Mouse (Mus musculus): ENCODE measurements around the gene Plxdc2. TPM values are rescaled to one million over a fixed set of nuclear protein-coding genes. Genes with fewer than 3 reads are reported as not detected.

Gene Plxdc2
- polyA plus RNA-seq, 1 experiment from 2014 or later, result 23.5 TPM

GRCm38 (mm10) chr2:16451666-16452009 is 95.5 kb downstream of the Plxdc2 start:
- no peak overlapping the region for H3K9ac ChIP-seq (ENCODE audit: low read depth, low read length)
- no peaks in the 10 kb centered on the region for H3K27me3 ChIP-seq (ENCODE audit: control insufficient read depth, insufficient read depth, low read depth, low read length)
- 83% methylated on average over 4 of the region's 4 CpGs for WGBS
- H3K4me1 ChIP-seq (ENCODE audit: control insufficient read depth, insufficient read depth, low read length), result 0 out of 2 replicates have a peak, but pooled peaks cover 4% of the 10 kb centered on the region
- no peak overlapping the region for H3K4me2 ChIP-seq (ENCODE audit: low read length)
- H3K4me3 ChIP-seq (ENCODE audit: low read depth, low read length), result no peak overlapping the region
- no peak overlapping the region for H3K27ac ChIP-seq (ENCODE audit: low read length)
- H3K36me3 ChIP-seq (ENCODE audit: control insufficient read depth, insufficient read depth, low read length), result no peaks in the 10 kb centered on the region
- no peak for ATAC-seq
- 0 out of 2 replicates have a peak, but pooled peaks cover 2% of the 10 kb centered on the region for H3K9me3 ChIP-seq (replicated peaks; ENCODE audit: control insufficient read depth, low read length, poor library complexity, severe bottlenecking)

GRCm38 (mm10) chr2:16452080-16452479 is 96.0 kb downstream of the Plxdc2 start:
- Histone ChIP-seq H3K4me3 (ENCODE audit: low read depth, low read length) (no peak overlapping the region), H3K27ac (ENCODE audit: low read length) (no peak overlapping the region), H3K9ac (ENCODE audit: low read depth, low read length) (no peak overlapping the region), H3K27me3 (ENCODE audit: control insufficient read depth, insufficient read depth, low read depth, low read length) (no peaks in the 10 kb centered on the region), H3K36me3 (ENCODE audit: control insufficient read depth, insufficient read depth, low read length) (no peaks in the 10 kb centered on the region), H3K4me1 (ENCODE audit: control insufficient read depth, insufficient read depth, low read length) (0 out of 2 replicates have a peak, but pooled peaks cover 4% of the 10 kb centered on the region), H3K9me3 (replicated peaks; ENCODE audit: control insufficient read depth, low read length, poor library complexity, severe bottlenecking) (0 out of 2 replicates have a peak, but pooled peaks cover 2% of the 10 kb centered on the region), H3K4me2 (ENCODE audit: low read length) (no peak overlapping the region)
- WGBS, result 98% methylated on average over 3 of the region's 3 CpGs
- ATAC-seq, result no peak

GRCm38 (mm10) chr2:16456264-16456780 is 100.2 kb downstream of the Plxdc2 start:
- Histone ChIP-seq H3K9ac (ENCODE audit: low read depth, low read length) (no peak overlapping the region), H3K36me3 (ENCODE audit: control insufficient read depth, insufficient read depth, low read length) (no peaks in the 10 kb centered on the region), H3K9me3 (replicated peaks; ENCODE audit: control insufficient read depth, low read length, poor library complexity, severe bottlenecking) (0 out of 2 replicates have a peak, but pooled peaks cover 2% of the 10 kb centered on the region), H3K4me2 (ENCODE audit: low read length) (no peak overlapping the region), H3K27ac (ENCODE audit: low read length) (no peak overlapping the region), H3K27me3 (ENCODE audit: control insufficient read depth, insufficient read depth, low read depth, low read length) (no peaks in the 10 kb centered on the region), H3K4me3 (ENCODE audit: low read depth, low read length) (no peak overlapping the region), H3K4me1 (ENCODE audit: control insufficient read depth, insufficient read depth, low read length) (no peaks in the 10 kb centered on the region)
- ATAC-seq, result peak; percentile 39; the same call in 1 of the 2 replicates
- WGBS, result 78% methylated on average over 1 of the region's 1 CpGs

- WGBS, result 50% methylated on average over 1 of the region's 1 CpGs
These were observed 103.4 kb downstream of the Plxdc2 start for GRCm38 (mm10) chr2:16459490-16459889.

GRCm38 (mm10) chr2:16470099-16470498 is 114.0 kb downstream of the Plxdc2 start:
- H3K36me3 ChIP-seq (ENCODE audit: control insufficient read depth, insufficient read depth, low read length), result no peaks in the 10 kb centered on the region
- H3K4me2 ChIP-seq (ENCODE audit: low read length), result no peak overlapping the region
- H3K4me1 ChIP-seq (ENCODE audit: control insufficient read depth, insufficient read depth, low read length), result no peaks in the 10 kb centered on the region
- no peak for ATAC-seq
- no peaks in the 10 kb centered on the region for H3K9me3 ChIP-seq (replicated peaks; ENCODE audit: control insufficient read depth, low read length, poor library complexity, severe bottlenecking)
- no peak overlapping the region for H3K4me3 ChIP-seq (ENCODE audit: low read depth, low read length)
- no peak overlapping the region for H3K27ac ChIP-seq (ENCODE audit: low read length)
- H3K9ac ChIP-seq (ENCODE audit: low read depth, low read length), result no peak overlapping the region
- 83% methylated on average over 3 of the region's 3 CpGs for WGBS
- H3K27me3 ChIP-seq (ENCODE audit: control insufficient read depth, insufficient read depth, low read depth, low read length), result no peaks in the 10 kb centered on the region

More at GRCm38 (mm10) chr2:16459490-16459889, 103.4 kb downstream of the Plxdc2 start:
- no peak overlapping the region for H3K4me3 ChIP-seq (ENCODE audit: low read depth, low read length)
- ATAC-seq, result no peak
- H3K27ac ChIP-seq (ENCODE audit: low read length), result no peak overlapping the region
- no peaks in the 10 kb centered on the region for H3K36me3 ChIP-seq (ENCODE audit: control insufficient read depth, insufficient read depth, low read length)
- no peak overlapping the region for H3K9ac ChIP-seq (ENCODE audit: low read depth, low read length)
- H3K4me2 ChIP-seq (ENCODE audit: low read length), result no peak overlapping the region
- no peaks in the 10 kb centered on the region for H3K9me3 ChIP-seq (replicated peaks; ENCODE audit: control insufficient read depth, low read length, poor library complexity, severe bottlenecking)
- no peaks in the 10 kb centered on the region for H3K4me1 ChIP-seq (ENCODE audit: control insufficient read depth, insufficient read depth, low read length)
- H3K27me3 ChIP-seq (ENCODE audit: control insufficient read depth, insufficient read depth, low read depth, low read length), result no peaks in the 10 kb centered on the region

- Histone ChIP-seq H3K4me2 (ENCODE audit: low read length) (no peak overlapping the region), H3K9me3 (replicated peaks; ENCODE audit: control insufficient read depth, low read length, poor library complexity, severe bottlenecking) (no peaks in the 10 kb centered on the region), H3K27ac (ENCODE audit: low read length) (no peak overlapping the region), H3K4me1 (ENCODE audit: control insufficient read depth, insufficient read depth, low read length) (no peaks in the 10 kb centered on the region), H3K4me3 (ENCODE audit: low read depth, low read length) (no peak overlapping the region), H3K9ac (ENCODE audit: low read depth, low read length) (no peak overlapping the region), H3K27me3 (ENCODE audit: control insufficient read depth, insufficient read depth, low read depth, low read length) (no peaks in the 10 kb centered on the region), H3K36me3 (ENCODE audit: control insufficient read depth, insufficient read depth, low read length) (no peaks in the 10 kb centered on the region)
- WGBS, result 91% methylated on average over 2 of the region's 2 CpGs
- no peak for ATAC-seq
These were observed 127.8 kb downstream of the Plxdc2 start for GRCm38 (mm10) chr2:16483943-16484342.

GRCm38 (mm10) chr2:16485970-16486369 is 129.9 kb downstream of the Plxdc2 start:
- Histone ChIP-seq H3K27me3 (ENCODE audit: control insufficient read depth, insufficient read depth, low read depth, low read length) (no peaks in the 10 kb centered on the region), H3K9ac (ENCODE audit: low read depth, low read length) (no peak overlapping the region), H3K4me2 (ENCODE audit: low read length) (no peak overlapping the region), H3K36me3 (ENCODE audit: control insufficient read depth, insufficient read depth, low read length) (no peaks in the 10 kb centered on the region), H3K27ac (ENCODE audit: low read length) (no peak overlapping the region), H3K4me3 (ENCODE audit: low read depth, low read length) (no peak overlapping the region), H3K4me1 (ENCODE audit: control insufficient read depth, insufficient read depth, low read length) (no peaks in the 10 kb centered on the region), H3K9me3 (replicated peaks; ENCODE audit: control insufficient read depth, low read length, poor library complexity, severe bottlenecking) (no peaks in the 10 kb centered on the region)
- WGBS, result 94% methylated on average over 3 of the region's 3 CpGs
- no peak for ATAC-seq

- H3K9me3 ChIP-seq (replicated peaks; ENCODE audit: control insufficient read depth, low read length, poor library complexity, severe bottlenecking), result no peaks in the 10 kb centered on the region
- H3K4me1 ChIP-seq (ENCODE audit: control insufficient read depth, insufficient read depth, low read length), result no peaks in the 10 kb centered on the region
- H3K4me3 ChIP-seq (ENCODE audit: low read depth, low read length), result no peak overlapping the region
- H3K4me2 ChIP-seq (ENCODE audit: low read length), result no peak overlapping the region
- no peak overlapping the region for H3K9ac ChIP-seq (ENCODE audit: low read depth, low read length)
- H3K27me3 ChIP-seq (ENCODE audit: control insufficient read depth, insufficient read depth, low read depth, low read length), result no peaks in the 10 kb centered on the region
- WGBS, result 94% methylated on average over 3 of the region's 3 CpGs
- no peaks in the 10 kb centered on the region for H3K36me3 ChIP-seq (ENCODE audit: control insufficient read depth, insufficient read depth, low read length)
- ATAC-seq, result no peak
- no peak overlapping the region for H3K27ac ChIP-seq (ENCODE audit: low read length)
These were observed 135.1 kb downstream of the Plxdc2 start for GRCm38 (mm10) chr2:16491242-16491641.

- H3K36me3 ChIP-seq (ENCODE audit: control insufficient read depth, insufficient read depth, low read length), result no peaks in the 10 kb centered on the region
- H3K4me3 ChIP-seq (ENCODE audit: low read depth, low read length), result no peak overlapping the region
- ATAC-seq, result no peak
- 13% methylated on average over 1 of the region's 1 CpGs for WGBS
- no peak overlapping the region for H3K27ac ChIP-seq (ENCODE audit: low read length)
- no peak overlapping the region for H3K4me2 ChIP-seq (ENCODE audit: low read length)
- H3K9me3 ChIP-seq (replicated peaks; ENCODE audit: control insufficient read depth, low read length, poor library complexity, severe bottlenecking), result no peaks in the 10 kb centered on the region
- no peaks in the 10 kb centered on the region for H3K4me1 ChIP-seq (ENCODE audit: control insufficient read depth, insufficient read depth, low read length)
- H3K27me3 ChIP-seq (ENCODE audit: control insufficient read depth, insufficient read depth, low read depth, low read length), result no peaks in the 10 kb centered on the region
- no peak overlapping the region for H3K9ac ChIP-seq (ENCODE audit: low read depth, low read length)
These were observed 146.7 kb downstream of the Plxdc2 start for GRCm38 (mm10) chr2:16502843-16503242.

All from midbrain, embryonic 16.5 days (tissue).